Mouse (Mus musculus) stomach, postnatal 0 days (tissue): ENCODE measurements around the gene Mroh2a. TPM values are rescaled to one million over a fixed set of nuclear protein-coding genes. Genes with fewer than 3 reads are reported as not detected.

ENCODE experiments used
- ATAC-seq: fragments of 200-750 bp; cut with Nextera tagmentation; 2 replicates; pipeline ENCODE4 v1.8.0; 2017; ENCODE audit not compliant: low FRiP score, low TSS enrichment
- DNase-seq: peaks from one replicate; pipeline ENCODE4 v3.0.0-alpha.2; 2016; ENCODE audit warnings: low spot score
- H3K27ac ChIP-seq: fragments of 300-500 bp; sonication (generic); replicated peaks from 2 replicates; pipeline ENCODE4 v1.5.1; 2014; ENCODE audit warnings: mild to moderate bottlenecking, control low read depth
- H3K27me3 ChIP-seq: fragments of 300-500 bp; sonication (generic); 2 replicates; pipeline ENCODE4 v1.6.1; 2014; ENCODE audit warnings: low read length; ENCODE audit not compliant: control insufficient read depth, insufficient read depth
- H3K36me3 ChIP-seq: fragments of 300-500 bp; sonication (generic); 2 replicates; pipeline ENCODE4 v1.6.1; 2014; ENCODE audit warnings: low read length, mixed read lengths; ENCODE audit not compliant: control insufficient read depth, insufficient read depth
- H3K4me1 ChIP-seq: fragments of 300-500 bp; sonication (generic); replicated peaks from 2 replicates; pipeline ENCODE4 v1.6.1; 2014; ENCODE audit warnings: antibody characterized with exemption; ENCODE audit not compliant: control insufficient read depth, insufficient read depth
- H3K4me2 ChIP-seq: fragments of 300-500 bp; sonication (generic); replicated peaks from 2 replicates; pipeline ENCODE4 v1.6.1; 2014; ENCODE audit warnings: low read depth, mild to moderate bottlenecking, control low read depth, moderate library complexity
- H3K4me3 ChIP-seq: fragments of 300-500 bp; sonication (generic); 2 replicates; pipeline ENCODE4 v1.5.1; 2014; ENCODE audit warnings: low read depth, low read length, control low read depth
- H3K9ac ChIP-seq: fragments of 300-500 bp; sonication (generic); 2 replicates; pipeline ENCODE4 v1.6.1; 2014; ENCODE audit warnings: mild to moderate bottlenecking, low read length, control low read depth, mixed read lengths
- H3K9me3 ChIP-seq: fragments of 300-500 bp; sonication (generic); 2 replicates; pipeline ENCODE4 v1.6.1; 2016; ENCODE audit warnings: low read length; ENCODE audit not compliant: control insufficient read depth
- CTCF ChIP-seq: IDR thresholded peaks from 2 replicates; pipeline ENCODE4 v1.5.1; 2016; ENCODE audit warnings: antibody characterized with exemption, low read depth, mild to moderate bottlenecking, moderate library complexity
- EP300 ChIP-seq: optimal IDR thresholded peaks from 2 replicates; pipeline ENCODE3; 2016; ENCODE audit warnings: antibody characterized with exemption
- WGBS: fragments of 180-500 bp; shearing (Covaris S2); extraction: QIAGEN DNeasy Blood & Tissue Kit; methylation state at CpG from one replicate; pipeline ENCODE4 v1.1.7; 2014; 5-methylcytosine and 5-hydroxymethylcytosine counted together
- polyA plus RNA-seq: library from polyadenylated mRNA; unstranded; fragments of >200 nt; fragmentation: Nextera tagmentation; extraction: Ambion mirVana; gene quantifications from 2 replicates; pipeline ENCODE4 v1.2.1, GENCODE M21; 2015

Gene Mroh2a
- polyA plus RNA-seq, 1 experiment from 2014 or later, result 0.84 TPM

DNA sequence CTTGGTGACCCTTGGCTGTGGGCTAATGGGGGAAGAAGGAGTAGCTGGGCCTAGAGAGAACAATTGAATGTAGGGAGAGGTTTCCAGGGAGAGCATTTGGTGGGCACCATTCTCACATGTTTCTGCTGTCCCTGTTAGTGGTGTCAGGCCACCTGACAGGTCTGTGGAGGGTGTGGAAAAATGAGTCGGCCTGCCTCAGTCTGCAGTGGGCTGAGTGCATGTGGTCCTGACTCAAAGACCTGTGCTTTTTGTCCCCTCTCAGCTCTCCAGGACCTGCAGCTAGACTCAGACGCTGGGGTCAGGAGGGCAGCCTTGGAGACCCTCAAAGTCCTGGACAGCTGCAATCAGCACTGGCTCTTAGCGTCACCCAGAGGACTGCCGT, 32.8 kb downstream of the Mroh2a start:
- 72% methylated on average over 4 of the region's 4 CpGs for WGBS
- Histone ChIP-seq H3K9ac (peak overlapping the region; percentile 5), H3K27me3 (no peaks in the 10 kb centered on the region), H3K4me1 (peaks cover 21% of the 10 kb centered on the region), H3K36me3 (peaks cover 51% of the 10 kb centered on the region), H3K9me3 (peaks cover 15% of the 10 kb centered on the region), H3K4me3 (no peak overlapping the region), H3K4me2 (no peak overlapping the region), H3K27ac (peak overlapping the region; percentile 13; the same call in 1 of the 2 replicates)
- DNase-seq (no peak), ATAC-seq (no peak)
- TF ChIP-seq CTCF (no peak), EP300 (no peak)

DNA sequence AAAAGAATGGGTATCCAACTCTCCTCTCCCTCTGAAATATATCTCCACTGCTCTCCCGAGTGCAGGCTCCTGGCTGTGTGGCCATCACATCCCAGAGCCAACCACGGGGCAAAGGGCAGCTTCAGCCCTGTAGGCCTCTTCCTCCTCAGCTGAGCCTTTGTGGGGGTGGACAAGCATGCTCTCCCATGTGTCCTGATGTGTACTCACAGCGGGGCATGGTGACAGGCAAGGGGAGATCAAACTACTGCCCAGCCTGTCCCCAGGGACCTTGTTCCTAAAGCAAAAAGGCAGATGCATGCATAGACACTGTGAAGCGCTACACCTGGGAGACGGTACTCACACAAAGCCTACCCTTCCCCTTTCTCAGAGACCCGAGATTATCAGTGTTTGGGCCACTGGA, 33.3 kb downstream of the Mroh2a start:
- TF ChIP-seq EP300 (no peak), CTCF (no peak)
- no peak for DNase-seq
- Histone ChIP-seq H3K27ac (peak overlapping the region; percentile 13; the same call in 1 of the 2 replicates), H3K4me2 (0 out of 2 replicates have a peak overlapping the region, but pooled peaks have one; percentile 0), H3K4me3 (no peak overlapping the region), H3K9me3 (peaks cover 10% of the 10 kb centered on the region), H3K9ac (peak overlapping the region; percentile 5), H3K4me1 (peaks cover 21% of the 10 kb centered on the region), H3K36me3 (peaks cover 56% of the 10 kb centered on the region), H3K27me3 (no peaks in the 10 kb centered on the region)
- ATAC-seq, result 0 out of 2 replicates have a peak, but pooled peaks have one; percentile 2
- 72% methylated on average over 6 of the region's 6 CpGs for WGBS

GRCm38 (mm10) chr1:88260604-88261377, 34.0 kb downstream of the Mroh2a start:
- Histone ChIP-seq H3K27me3 (no peaks in the 10 kb centered on the region), H3K9me3 (peaks cover 9% of the 10 kb centered on the region), H3K4me1 (peaks cover 21% of the 10 kb centered on the region), H3K27ac (no peak overlapping the region), H3K9ac (no peak overlapping the region; the same call in 1 of the 2 replicates), H3K4me2 (no peak overlapping the region), H3K36me3 (peaks cover 62% of the 10 kb centered on the region), H3K4me3 (no peak overlapping the region)
- no peak for ATAC-seq
- WGBS, result 78% methylated on average over 10 of the region's 10 CpGs
- TF ChIP-seq EP300, result no peak
- TF ChIP-seq CTCF, result no peak
- DNase-seq, result no peak

GRCm38 (mm10) chr1:88261706-88262105, 34.9 kb downstream of the Mroh2a start:
- H3K4me3 ChIP-seq, result no peak overlapping the region
- H3K27ac ChIP-seq, result peak overlapping the region; percentile 31
- DNase-seq (no peak), ATAC-seq (no peak)
- H3K27me3 ChIP-seq, result no peaks in the 10 kb centered on the region
- TF ChIP-seq EP300 (no peak), CTCF (no peak)
- H3K4me1 ChIP-seq, result peaks cover 19% of the 10 kb centered on the region
- no peak overlapping the region for H3K4me2 ChIP-seq
- H3K36me3 ChIP-seq, result peaks cover 71% of the 10 kb centered on the region
- H3K9ac ChIP-seq, result no peak overlapping the region
- WGBS, result 79% methylated on average over 7 of the region's 7 CpGs
- peaks cover 4% of the 10 kb centered on the region; the same call in 1 of the 2 replicates for H3K9me3 ChIP-seq

DNA sequence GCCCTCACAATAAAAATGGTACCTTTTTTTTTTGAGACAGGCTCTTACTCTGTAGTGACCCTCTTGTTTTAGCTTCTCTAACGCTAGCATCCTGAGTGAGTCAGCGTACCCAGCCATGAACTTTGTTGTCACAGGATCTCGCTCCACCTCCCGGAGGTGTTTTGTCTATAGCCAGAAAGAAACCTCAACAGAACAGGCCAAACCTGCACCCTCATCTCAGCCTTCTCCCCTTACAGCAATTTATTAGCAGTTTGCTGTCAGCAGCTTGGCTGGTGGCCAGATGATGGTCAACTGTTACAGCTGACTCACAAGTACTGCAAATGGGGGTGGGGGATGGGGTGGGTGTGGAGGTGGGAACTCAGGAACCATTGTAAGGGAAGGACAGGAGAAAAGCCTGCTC, 35.5 kb downstream of the Mroh2a start:
- 43% methylated on average over 4 of the region's 4 CpGs for WGBS
- H3K9me3 ChIP-seq, result no peaks in the 10 kb centered on the region
- H3K27me3 ChIP-seq, result no peaks in the 10 kb centered on the region
- peak; percentile 53 for ATAC-seq
- peaks cover 19% of the 10 kb centered on the region for H3K4me1 ChIP-seq
- H3K9ac ChIP-seq, result no peak overlapping the region
- no peak overlapping the region for H3K4me3 ChIP-seq
- DNase-seq, result peak; percentile 86
- no peak overlapping the region for H3K4me2 ChIP-seq
- H3K27ac ChIP-seq, result peak overlapping the region; percentile 31; the same call in 1 of the 2 replicates
- peaks cover 77% of the 10 kb centered on the region for H3K36me3 ChIP-seq
- 0 out of 2 replicates have a peak, but pooled peaks have one; percentile 13 for TF ChIP-seq CTCF
- no peak for TF ChIP-seq EP300

DNA sequence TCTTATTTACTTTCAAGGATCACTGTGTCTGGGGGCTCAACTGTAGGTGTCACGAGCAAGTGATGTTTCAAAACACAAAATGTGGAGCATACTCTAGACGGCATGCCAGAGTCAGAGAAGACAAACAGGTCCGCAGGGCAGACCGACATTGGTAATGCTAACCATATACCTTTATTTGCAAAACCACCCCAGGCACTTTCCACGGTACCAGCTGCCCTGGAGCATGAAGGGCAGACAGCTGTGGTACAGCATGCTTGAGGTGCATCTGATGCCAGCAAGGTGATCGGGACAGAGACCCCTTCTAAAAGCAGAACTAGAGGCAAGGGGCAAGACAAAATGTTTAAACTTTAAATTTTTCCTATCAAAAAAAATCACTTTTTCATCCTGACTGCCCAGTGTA, 36.2 kb downstream of the Mroh2a start:
- 65% methylated on average over 6 of the region's 6 CpGs for WGBS
- Histone ChIP-seq H3K36me3 (peaks cover 84% of the 10 kb centered on the region), H3K27me3 (no peaks in the 10 kb centered on the region), H3K4me3 (no peak overlapping the region), H3K27ac (peak overlapping the region; percentile 9), H3K4me2 (no peak overlapping the region), H3K4me1 (peaks cover 19% of the 10 kb centered on the region), H3K9ac (0 out of 2 replicates have a peak overlapping the region, but pooled peaks have one; percentile 0), H3K9me3 (no peaks in the 10 kb centered on the region)
- TF ChIP-seq CTCF (no peak), EP300 (no peak)
- DNase-seq, result no peak
- ATAC-seq, result no peak
